Mouse (Mus musculus): ENCODE measurements at regions not wholly inside any gene's neighbourhood (a gene's known extent, or its start where the extent isn't known, plus 50 kb on each side); places are given as distances from the start of the nearest gene placed in this dataset.

- no peak for DNase-seq
These were observed 473.0 kb downstream of the Hs3st4 start for GRCm38 (mm10) chr7:124455659-124456058.

DNA sequence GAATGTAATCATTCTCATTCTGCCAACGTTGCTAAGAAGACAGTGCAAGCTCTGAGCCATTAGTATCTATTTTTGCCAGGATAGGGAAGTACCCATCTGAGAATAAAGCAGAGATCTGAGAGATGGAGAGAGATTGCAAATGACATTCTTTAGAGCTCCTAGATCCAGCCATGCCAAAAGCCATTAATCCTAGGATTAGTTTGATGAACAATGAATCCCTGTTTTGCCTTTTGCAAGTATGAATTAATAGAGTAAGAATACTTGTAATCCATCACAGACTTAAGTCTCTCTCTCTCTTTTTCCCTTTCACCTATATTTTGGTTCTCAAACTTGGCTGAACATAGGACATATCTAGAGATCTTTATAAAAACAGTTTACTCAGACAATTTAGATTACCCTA is 504.7 kb downstream of the Hs3st4 start:
- DNase-seq: no peak

- DNase-seq: peak; percentile 9
These were observed 508.6 kb downstream of the Hs3st4 start for GRCm38 (mm10) chr7:124491109-124491793.

DNA sequence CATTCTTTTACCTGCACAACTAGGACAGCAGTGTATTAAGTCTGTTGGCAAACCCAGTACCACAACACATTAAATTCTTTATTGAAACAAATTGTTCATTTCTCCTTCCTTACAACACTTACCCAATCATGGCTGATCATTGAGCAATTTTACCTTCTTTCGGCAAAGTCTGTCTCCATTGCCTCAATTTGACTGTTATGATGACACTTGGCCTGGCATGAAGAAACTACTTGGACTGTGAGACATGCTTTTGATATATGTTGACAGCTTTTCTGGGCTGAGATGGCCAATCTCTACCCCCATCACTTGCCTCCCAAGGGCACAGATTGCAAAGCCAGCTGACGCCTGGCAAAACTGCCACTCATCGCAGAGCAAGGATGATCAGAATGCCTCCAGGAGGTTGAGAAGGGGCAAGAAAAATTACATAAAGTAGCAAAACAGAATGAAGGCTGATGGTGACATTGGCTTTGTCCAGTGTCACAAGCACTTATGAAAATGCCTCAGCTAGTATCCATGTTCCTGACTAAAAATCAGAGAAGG is 509.3 kb downstream of the Hs3st4 start:
- no peak for DNase-seq

- no peak for DNase-seq
These were observed 518.0 kb downstream of the Hs3st4 start for GRCm38 (mm10) chr7:124500636-124501035.

DNA sequence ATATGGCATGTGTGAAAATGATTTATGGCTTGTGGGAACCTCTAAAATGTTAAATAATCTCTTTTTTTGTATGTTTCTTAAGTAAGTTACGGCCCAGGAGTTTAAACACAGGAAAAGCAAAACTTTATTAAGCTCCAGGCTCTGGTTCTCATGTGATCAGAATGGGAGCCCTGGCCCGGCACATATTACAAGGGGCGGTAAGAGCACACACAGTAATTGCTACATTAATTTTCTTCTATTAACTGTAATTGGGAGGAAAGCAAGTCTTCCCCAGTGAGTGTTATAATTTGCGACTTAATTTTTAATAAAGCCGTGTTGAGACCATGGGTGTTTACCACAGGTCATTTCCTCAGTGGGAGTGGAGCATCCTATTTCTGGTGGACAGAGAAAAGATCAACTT is 520.1 kb downstream of the Hs3st4 start:
- no peak for DNase-seq

DNA sequence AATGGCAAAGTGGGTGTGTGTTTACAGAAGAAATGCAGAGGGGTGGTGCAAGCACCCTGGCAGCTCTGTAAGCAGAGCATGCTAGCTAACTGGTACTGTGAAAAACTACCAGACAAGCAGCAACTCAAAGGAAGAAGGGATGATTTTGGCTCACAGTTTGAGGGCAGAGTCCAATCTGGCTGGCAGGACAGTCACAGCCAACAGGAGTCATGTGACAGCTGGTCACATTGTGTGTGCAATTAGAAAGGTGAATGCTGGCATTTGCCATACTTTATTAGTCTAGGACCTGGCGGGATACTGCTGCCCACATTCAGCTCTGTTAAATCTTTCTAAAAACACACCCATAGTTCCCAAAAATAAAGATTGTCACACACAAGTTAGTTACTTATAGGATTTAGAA is 566.4 kb downstream of the Hs3st4 start:
- DNase-seq: no peak

- no peak for DNase-seq
These were observed 574.5 kb downstream of the Hs3st4 start for GRCm38 (mm10) chr7:124557213-124557612.

DNA sequence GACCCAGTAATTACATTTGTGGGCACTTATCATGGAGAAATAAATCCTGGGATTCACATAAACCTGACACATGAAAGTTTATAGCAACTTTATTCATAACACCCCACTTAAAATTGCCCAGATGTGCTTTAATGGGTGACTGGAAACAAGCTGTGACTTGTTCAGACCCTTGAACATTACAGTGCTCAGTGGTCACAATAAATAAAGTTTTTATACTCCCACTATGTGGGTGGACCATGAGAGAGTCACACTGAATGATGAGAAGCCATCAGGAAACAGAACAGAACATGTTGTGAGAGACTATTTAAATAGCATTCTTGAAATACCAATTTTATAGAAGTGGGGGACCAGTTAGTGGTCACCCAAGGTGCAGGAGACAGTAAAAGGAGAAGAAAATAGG is 588.1 kb downstream of the Hs3st4 start:
- DNase-seq: no peak

GRCm38 (mm10) chr7:124573666-124574065 is 591.0 kb downstream of the Hs3st4 start:
- no peak for DNase-seq

DNA sequence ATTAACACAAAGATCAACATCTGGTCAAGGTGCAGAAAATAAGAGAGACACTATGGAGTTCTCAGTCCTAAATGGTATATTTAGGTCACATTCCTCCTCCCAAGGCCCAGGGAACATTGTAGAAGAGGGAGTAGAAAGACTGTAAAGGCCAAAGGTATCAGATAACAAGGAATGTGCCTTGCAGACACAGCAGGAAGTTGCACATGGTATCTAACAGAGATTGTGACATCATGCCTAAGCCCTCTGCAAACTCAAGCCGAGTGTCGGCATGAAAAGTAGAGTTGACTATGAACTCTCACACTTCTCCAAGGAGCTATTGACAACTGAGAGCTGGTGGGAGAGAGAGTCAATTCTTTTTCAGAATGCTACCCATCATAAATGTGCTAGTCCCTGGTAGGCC is 598.7 kb downstream of the Hs3st4 start:
- no peak for DNase-seq

GRCm38 (mm10) chr7:124585296-124585695 is 602.6 kb downstream of the Hs3st4 start:
- no peak for DNase-seq

DNA sequence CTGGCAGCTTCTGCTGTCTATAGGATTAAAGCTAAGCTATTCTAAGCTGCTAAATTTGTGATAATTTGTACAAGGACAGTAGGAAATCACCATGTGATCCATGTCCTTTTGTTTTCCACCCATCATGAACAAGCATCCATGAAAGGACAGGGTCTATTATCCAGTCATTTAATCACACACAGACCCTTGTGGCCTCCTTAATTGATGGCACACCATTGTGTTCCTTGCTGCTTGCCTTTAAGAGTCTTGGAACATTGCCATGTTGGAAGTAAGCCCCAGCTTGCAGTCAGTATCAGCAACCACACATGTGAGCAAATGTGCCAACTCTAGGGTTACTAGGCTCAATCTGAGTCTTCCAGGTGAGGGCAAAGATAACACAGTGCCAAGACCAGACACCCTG is 608.7 kb downstream of the Hs3st4 start:
- no peak for DNase-seq

- DNase-seq: no peak
These were observed 610.8 kb downstream of the Hs3st4 start for GRCm38 (mm10) chr7:124593462-124593861.

GRCm38 (mm10) chr7:124600767-124601166 is 618.1 kb downstream of the Hs3st4 start:
- no peak for DNase-seq

- DNase-seq: no peak
These were observed 621.9 kb downstream of the Hs3st4 start for GRCm38 (mm10) chr7:124604581-124604980.

DNA sequence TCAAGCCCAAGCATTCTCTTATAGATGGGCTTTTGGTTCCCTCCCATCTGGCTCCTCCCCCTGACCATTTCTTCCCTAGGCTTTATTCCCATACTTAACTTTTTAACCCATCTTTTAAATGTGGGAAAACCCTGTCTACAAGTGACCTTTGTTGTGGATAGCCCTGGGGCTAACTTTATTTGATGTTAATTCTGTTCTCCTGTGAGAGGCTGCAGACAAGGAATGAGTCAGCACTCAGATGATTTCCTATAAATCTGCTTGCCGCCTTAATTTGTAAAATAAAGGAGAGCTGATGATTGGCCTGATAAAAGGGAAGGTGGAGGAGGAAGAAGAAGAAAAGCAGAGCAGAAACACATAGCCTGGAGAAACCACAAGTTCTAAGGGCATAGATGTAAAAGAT is 623.3 kb downstream of the Hs3st4 start:
- no peak for DNase-seq

- DNase-seq: no peak
These were observed 624.4 kb downstream of the Hs3st4 start for GRCm38 (mm10) chr7:124607061-124607460.

DNA sequence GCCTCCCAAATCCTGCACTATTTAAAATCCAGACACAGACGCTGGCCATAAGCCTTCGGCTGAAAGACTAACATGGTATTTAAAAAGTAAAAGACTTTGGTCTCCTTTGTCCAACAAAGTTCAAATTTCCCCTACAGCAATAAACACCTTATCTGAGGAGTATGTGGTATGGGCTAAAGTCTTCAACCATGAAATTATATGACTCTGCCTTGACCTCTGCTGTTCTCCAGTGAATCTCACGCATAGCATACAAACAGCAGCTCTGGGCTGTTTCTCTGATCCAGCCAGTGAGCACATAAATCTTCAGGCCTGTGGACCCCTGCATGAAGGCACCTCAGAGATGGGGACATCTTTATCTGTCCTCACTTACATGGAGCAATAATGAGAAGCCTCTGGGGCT is 627.8 kb downstream of the Hs3st4 start:
- DNase-seq: no peak

DNA sequence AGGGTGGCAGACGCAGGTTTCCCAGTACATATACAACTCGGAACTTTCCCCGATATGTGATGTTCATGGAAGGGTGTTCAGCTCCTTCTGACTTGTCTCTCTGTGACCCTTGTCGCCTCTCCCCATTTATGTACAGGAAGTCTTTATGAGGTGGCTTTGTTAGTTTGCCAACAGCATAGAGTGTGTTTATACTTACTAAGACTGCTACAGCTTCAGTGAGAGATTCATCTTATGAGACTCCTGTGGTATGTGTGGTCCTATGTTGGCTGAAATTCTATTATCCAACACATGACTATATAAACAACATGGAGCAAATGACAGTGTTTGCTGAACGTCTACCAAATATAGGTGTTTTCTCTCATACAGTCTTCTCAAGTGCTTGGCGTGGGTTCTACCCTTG is 664.5 kb downstream of the Hs3st4 start:
- no peak for DNase-seq

- DNase-seq: no peak
These were observed 684.7 kb downstream of the Hs3st4 start for GRCm38 (mm10) chr7:124667180-124667968.

DNA sequence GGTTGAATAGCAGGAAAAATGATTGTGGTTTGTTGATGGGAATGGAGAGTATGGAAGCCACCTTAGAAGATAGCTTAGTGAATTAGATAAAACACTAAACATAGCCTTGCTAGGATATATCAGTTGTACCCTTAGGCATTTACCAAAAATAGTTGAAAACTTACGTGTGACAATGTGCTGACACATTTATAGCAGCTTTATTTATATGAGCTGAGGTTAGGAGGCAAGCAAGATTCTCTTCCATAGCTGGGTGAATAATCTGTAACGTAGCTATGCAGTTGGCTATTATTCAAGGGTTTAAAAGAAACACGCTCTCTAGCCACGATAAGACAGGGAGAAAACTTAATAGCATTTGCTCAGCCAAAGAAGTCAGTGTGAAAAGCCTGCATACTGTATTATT is 685.4 kb downstream of the Hs3st4 start:
- no peak for DNase-seq

GRCm38 (mm10) chr7:124670477-124670876 is 687.8 kb downstream of the Hs3st4 start:
- DNase-seq: no peak

GRCm38 (mm10) chr7:124671117-124671516 is 688.4 kb downstream of the Hs3st4 start:
- no peak for DNase-seq

Data from lung, postnatal 36 days (tissue).